ENCODE assay signal across 8 mouse cellular contexts in genomic region chr3:89997791-89998495, GRCm38 (mm10). TPM values are rescaled to one million over a fixed set of nuclear protein-coding genes. Genes with fewer than 3 reads are reported as not detected.
DNase-seq lines count a peak whose midpoint lies in the region; ATAC-seq lines count a peak whose summit lies in the region.

No protein-coding gene starts in this region.

- DNase-seq in retina, embryonic 14.5 days (ENCODE audit: low spot score): peak; percentile 57
- DNase-seq in retina, postnatal 1 day: no peak
- DNase-seq in c-Kit-negative CD71-positive TER-119-positive erythroid progenitor cells, embryonic 14.5 days (ENCODE audit: low read depth, low spot score): peak; percentile 13
- peak; percentile 18 for DNase-seq in forebrain, embryonic 14.5 days (ENCODE audit: low spot score)
- peak; percentile 56 to 70 for DNase-seq in kidney, postnatal 25 days
- peak; percentile 24 for DNase-seq in retina, postnatal 7 days (ENCODE audit: low read depth, low spot score)
- DNase-seq in gastrocnemius, adult 8-10 months (ENCODE audit: low spot score in 2 of 2): no peak

- H3K27ac ChIP-seq in forebrain, embryonic 14.5 days (ENCODE audit: low read depth, low read length): peak overlapping the region; percentile 89; the same call in 1 of the 2 replicates
- peak overlapping the region; percentile 84 for H3K27ac ChIP-seq in liver, embryonic 15.5 days (replicated peaks)

- H3K4me2 ChIP-seq in forebrain, embryonic 14.5 days (ENCODE audit: low read length): peak overlapping the region; percentile 85
- H3K4me2 ChIP-seq in liver, embryonic 15.5 days: peak overlapping the region; percentile 89

- H3K4me3 ChIP-seq in forebrain, embryonic 14.5 days (ENCODE audit: low read depth, low read length): peak overlapping the region; percentile 79
- H3K4me3 ChIP-seq in liver, embryonic 15.5 days (replicated peaks): peak overlapping the region; percentile 75

- H3K9me3 ChIP-seq in forebrain, embryonic 14.5 days (replicated peaks; ENCODE audit: control insufficient read depth, low read length): no peaks in the 10 kb centered on the region
- H3K9me3 ChIP-seq in liver, embryonic 15.5 days (replicated peaks): no peaks in the 10 kb centered on the region

- 17% methylated on average over 22 of the region's 23 CpGs for WGBS in forebrain, embryonic 14.5 days
- 11% methylated on average over 23 of the region's 23 CpGs for WGBS in liver, embryonic 15.5 days (ENCODE audit: insufficient replicate concordance)

- H3K4me1 ChIP-seq in forebrain, embryonic 14.5 days (ENCODE audit: control insufficient read depth, insufficient read depth, low read length): no peaks in the 10 kb centered on the region
- H3K4me1 ChIP-seq in liver, embryonic 15.5 days (replicated peaks): peaks cover 25% of the 10 kb centered on the region

- H3K27me3 ChIP-seq in forebrain, embryonic 14.5 days (replicated peaks; ENCODE audit: control insufficient read depth, insufficient read depth, low read length): no peaks in the 10 kb centered on the region
- no peaks in the 10 kb centered on the region for H3K27me3 ChIP-seq in liver, embryonic 15.5 days

- ATAC-seq in forebrain, embryonic 14.5 days: peak; percentile 51
- peak; percentile 60 for ATAC-seq in liver, embryonic 15.5 days (ENCODE audit: insufficient read depth)

- H3K9ac ChIP-seq in forebrain, embryonic 14.5 days (ENCODE audit: low read length): peak overlapping the region; percentile 91
- peak overlapping the region; percentile 75 for H3K9ac ChIP-seq in liver, embryonic 15.5 days

- peaks cover 49% of the 10 kb centered on the region for H3K36me3 ChIP-seq in forebrain, embryonic 14.5 days (ENCODE audit: control insufficient read depth, insufficient read depth, low read length)
- H3K36me3 ChIP-seq in liver, embryonic 15.5 days (replicated peaks): peaks cover 48% of the 10 kb centered on the region

RNA-seq across cellular contexts. Expression of gene Hax1, which starts 0.6 kb away (rescaled TPM):
- 145 and 155 TPM in 2 replicates for polyA plus RNA-seq in forebrain, embryonic 14.5 days (2014; fragmentation: Nextera tagmentation; extraction: Ambion mirVana)
- 118 and 124 TPM in 2 replicates for polyA plus RNA-seq in liver, embryonic 15.5 days (2015; fragmentation: Nextera tagmentation; extraction: Ambion mirVana)
- 10 to 100 TPM; 47.1 to 65.2 (median 51.5) TPM for total RNA-seq in gastrocnemius, adult 8-10 months (2022)

RNA-seq across cellular contexts. Expression of gene Atp8b2, which starts 34.6 kb away (rescaled TPM):
- polyA plus RNA-seq in forebrain, embryonic 14.5 days (2014; fragmentation: Nextera tagmentation; extraction: Ambion mirVana): 6.4 and 9.1 TPM in 2 replicates
- 1.3 and 1.7 TPM in 2 replicates for polyA plus RNA-seq in liver, embryonic 15.5 days (2015; fragmentation: Nextera tagmentation; extraction: Ambion mirVana)
- 1 to 10 TPM; 3.3 to 6.0 (median 4.3) TPM for total RNA-seq in gastrocnemius, adult 8-10 months (2022)

RNA-seq across cellular contexts. Expression of gene 4933434E20Rik, which starts 53.5 kb away (rescaled TPM):
- polyA plus RNA-seq in forebrain, embryonic 14.5 days (2014; fragmentation: Nextera tagmentation; extraction: Ambion mirVana): 246 and 248 TPM in 2 replicates
- 71.4 and 75.6 TPM in 2 replicates for polyA plus RNA-seq in liver, embryonic 15.5 days (2015; fragmentation: Nextera tagmentation; extraction: Ambion mirVana)
- 100 to 1,000 TPM in 3 of 4 experiments, 10 to 100 TPM in 1; 99.6 to 117 (median 106) TPM for total RNA-seq in gastrocnemius, adult 8-10 months (2022)

RNA-seq across cellular contexts. Expression of gene Ubap2l, which starts 54.5 kb away (rescaled TPM):
- polyA plus RNA-seq in forebrain, embryonic 14.5 days (2014; fragmentation: Nextera tagmentation; extraction: Ambion mirVana): 132 and 139 TPM in 2 replicates
- 54.0 and 61.5 TPM in 2 replicates for polyA plus RNA-seq in liver, embryonic 15.5 days (2015; fragmentation: Nextera tagmentation; extraction: Ambion mirVana)
- 10 to 100 TPM; 77.3 to 99.8 (median 88.6) TPM for total RNA-seq in gastrocnemius, adult 8-10 months (2022)

Comparison
In these comparisons a context has a peak if more than half of its experiments do, and no peak if none do; other contexts are left out.
1. DNase-seq: peak in retina, embryonic 14.5 days (single experiment), c-Kit-negative CD71-positive TER-119-positive erythroid progenitor cells, embryonic 14.5 days (single experiment), forebrain, embryonic 14.5 days (single experiment), kidney, postnatal 25 days (2 of 2) and retina, postnatal 7 days (single experiment); none in retina, postnatal 1 day (single experiment) and gastrocnemius, adult 8-10 months (0 of 2).